Mouse (Mus musculus): ENCODE measurements around the gene Tex2.

DNA sequence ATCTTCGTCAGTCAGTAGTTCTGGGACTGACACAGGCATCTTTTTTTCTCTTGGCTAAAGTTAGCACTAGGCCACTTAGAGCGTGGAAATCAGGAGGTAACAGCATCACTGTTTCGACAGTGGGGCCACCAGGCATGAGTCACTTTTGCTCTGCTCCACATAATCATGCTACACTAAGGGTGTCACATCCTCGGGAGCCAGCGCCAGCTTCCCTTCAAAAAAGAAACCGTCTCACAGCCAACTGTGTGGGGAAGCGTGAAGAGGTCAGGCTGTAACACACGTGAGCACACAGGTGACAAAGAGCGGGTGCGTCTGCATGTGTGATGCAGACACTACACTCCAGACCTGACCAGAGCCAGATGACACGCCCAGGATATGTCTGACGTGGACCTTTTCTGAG lies 49.0 kb downstream of the Tex2 start:
- no peak for TF ChIP-seq POLR2A (IDR thresholded peaks at IDR 0.05; ENCODE audit: low read depth, low read length)
- TF ChIP-seq CTCF (IDR thresholded peaks at IDR 0.05; ENCODE audit: borderline replicate concordance, insufficient read depth, low read length) = no peak

Data from embryonic fibroblast, embryonic 13.5 days (primary cell).